Mouse (Mus musculus) forebrain, embryonic 11.5 days (tissue): ENCODE data around the gene Cat. TPM values are rescaled to one million over a fixed set of nuclear protein-coding genes. Genes with fewer than 3 reads are reported as not detected.

Experiments
- ATAC-seq: fragments of 200-750 bp; cut with Nextera tagmentation; replicated peaks from 2 replicates; pipeline ENCODE4 v1.8.0; 2017; ENCODE audit warnings: moderate TSS enrichment; ENCODE audit not compliant: low FRiP score
- DNase-seq: peaks from one replicate; pipeline ENCODE4 v3.0.0-alpha.2; 2017; ENCODE audit warnings: low spot score
- H3K27ac ChIP-seq: fragments of 300-500 bp; sonication (generic); 2 replicates; pipeline ENCODE4 v1.5.1; 2014; ENCODE audit warnings: low read depth, low read length
- H3K27me3 ChIP-seq: fragments of 300-500 bp; sonication (generic); 2 replicates; pipeline ENCODE4 v1.6.1; 2014; ENCODE audit warnings: mild to moderate bottlenecking, low read length, mixed read lengths; ENCODE audit not compliant: control insufficient read depth, insufficient read depth
- H3K36me3 ChIP-seq: fragments of 300-500 bp; sonication (generic); 2 replicates; pipeline ENCODE4 v1.6.1; 2014; ENCODE audit warnings: mild to moderate bottlenecking, low read length, moderate library complexity, mixed read lengths; ENCODE audit not compliant: control insufficient read depth, insufficient read depth
- H3K4me1 ChIP-seq: fragments of 300-500 bp; sonication (generic); replicated peaks from 2 replicates; pipeline ENCODE4 v1.6.1; 2014; ENCODE audit warnings: low read length, mixed read lengths; ENCODE audit not compliant: control insufficient read depth, insufficient read depth
- H3K4me2 ChIP-seq: fragments of 300-500 bp; sonication (generic); 2 replicates; pipeline ENCODE4 v1.6.1; 2014; ENCODE audit warnings: low read depth, mild to moderate bottlenecking, low read length, moderate library complexity, mixed read lengths; ENCODE audit not compliant: severe bottlenecking
- H3K4me3 ChIP-seq: fragments of 300-500 bp; sonication (generic); 2 replicates; pipeline ENCODE4 v1.5.1; 2014; ENCODE audit warnings: low read depth, low read length
- H3K9ac ChIP-seq: fragments of 300-500 bp; sonication (generic); 2 replicates; pipeline ENCODE4 v1.6.1; 2014; ENCODE audit warnings: low read length
- H3K9me3 ChIP-seq: fragments of 300-500 bp; sonication (generic); 2 replicates; pipeline ENCODE4 v1.6.1; 2016; ENCODE audit warnings: low read length, mixed read lengths; ENCODE audit not compliant: control insufficient read depth
- WGBS: fragments of 180-500 bp; shearing (Covaris S2); extraction: QIAGEN DNeasy Blood & Tissue Kit; methylation state at CpG from one replicate; pipeline ENCODE4 v1.1.7; 2014; 5-methylcytosine and 5-hydroxymethylcytosine counted together
- polyA plus RNA-seq: library from polyadenylated mRNA; unstranded; fragments of >200 nt; fragmentation: Nextera tagmentation; extraction: Ambion mirVana; gene quantifications from 2 replicates; pipeline ENCODE4 v1.2.1, GENCODE M21; 2014

The Cat gene
- polyA plus RNA-seq, 1 experiment from 2014 or later: 139 TPM

DNA sequence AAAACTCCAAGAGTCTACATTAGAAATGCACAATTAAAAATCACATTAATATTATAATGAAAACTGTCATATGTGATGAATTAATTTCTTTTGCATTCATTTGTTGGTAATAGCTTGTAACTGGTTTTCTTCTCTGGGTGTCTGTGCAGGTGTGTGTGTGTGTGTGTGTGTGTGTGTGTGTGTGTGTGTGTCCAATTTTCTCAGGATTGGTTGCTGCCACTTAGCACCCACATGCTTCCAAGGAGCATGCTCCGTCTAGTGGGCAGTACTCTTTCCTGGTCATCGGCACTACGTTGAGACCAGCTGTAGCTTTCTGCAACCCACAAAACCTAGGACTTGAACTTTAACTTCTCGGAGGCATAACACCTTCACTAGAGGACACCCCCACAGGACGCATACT, 27.9 kb downstream of the Cat start:
- WGBS: 92% methylated on average over 5 of the region's 5 CpGs
- DNase-seq: no peak
- Histone ChIP-seq H3K9ac (no peak overlapping the region), H3K4me1 (no peaks in the 10 kb centered on the region), H3K36me3 (no peaks in the 10 kb centered on the region; the same call in 1 of the 2 replicates), H3K9me3 (no peaks in the 10 kb centered on the region), H3K4me3 (no peak overlapping the region), H3K4me2 (no peak overlapping the region), H3K27ac (no peak overlapping the region), H3K27me3 (no peaks in the 10 kb centered on the region)
- ATAC-seq: no peak

DNA sequence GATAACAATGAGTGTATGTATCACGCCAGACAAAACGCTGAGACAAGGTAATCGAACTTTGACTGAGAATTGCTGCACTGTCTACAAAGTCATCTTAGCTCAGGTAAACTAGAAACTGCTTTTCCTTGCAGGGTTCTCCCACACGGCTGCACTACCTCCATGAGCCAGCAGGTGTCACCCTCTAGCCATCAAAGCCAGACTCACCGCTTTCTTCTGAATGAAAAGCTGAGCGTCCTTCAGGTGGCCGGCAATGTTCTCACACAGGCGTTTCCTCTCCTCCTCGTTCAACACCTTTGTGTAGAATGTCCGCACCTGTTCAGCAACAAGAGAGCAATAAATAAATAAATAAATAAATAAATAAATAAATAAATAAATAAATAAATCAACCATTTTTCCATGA, 28.3 kb downstream of the Cat start:
- Histone ChIP-seq H3K36me3 (no peaks in the 10 kb centered on the region; the same call in 1 of the 2 replicates), H3K27ac (no peak overlapping the region), H3K4me1 (no peaks in the 10 kb centered on the region), H3K27me3 (no peaks in the 10 kb centered on the region), H3K4me2 (no peak overlapping the region), H3K4me3 (no peak overlapping the region), H3K9me3 (no peaks in the 10 kb centered on the region), H3K9ac (no peak overlapping the region)
- 24% methylated on average over 10 of the region's 10 CpGs for WGBS
- 0 out of 2 replicates have a peak, but pooled peaks have one; percentile 69 for ATAC-seq
- peak; percentile 90 for DNase-seq

DNA sequence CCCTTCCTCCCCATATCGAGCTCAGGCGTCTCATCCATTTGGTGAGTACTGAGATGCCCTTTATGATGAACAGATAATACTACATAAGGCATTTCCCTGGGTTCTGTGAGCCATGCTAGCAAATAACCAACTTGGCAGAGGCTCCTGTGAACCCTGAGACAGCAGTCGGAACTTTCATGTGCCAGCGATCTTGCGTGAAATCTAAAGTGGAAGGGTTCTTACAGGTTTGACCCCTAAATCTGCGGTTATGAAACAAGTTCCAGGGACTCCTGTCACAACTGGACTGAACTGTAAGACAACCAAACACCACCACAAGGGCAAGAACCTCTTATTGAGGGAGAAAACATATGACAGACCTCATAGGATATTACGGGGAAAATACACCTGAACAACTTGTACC, 29.2 kb downstream of the Cat start:
- Histone ChIP-seq H3K9me3 (no peaks in the 10 kb centered on the region), H3K36me3 (no peaks in the 10 kb centered on the region; the same call in 1 of the 2 replicates), H3K4me1 (no peaks in the 10 kb centered on the region), H3K4me3 (no peak overlapping the region), H3K27me3 (no peaks in the 10 kb centered on the region), H3K9ac (no peak overlapping the region), H3K4me2 (no peak overlapping the region), H3K27ac (no peak overlapping the region)
- WGBS: 93% methylated on average over 7 of the region's 7 CpGs
- DNase-seq: no peak
- no peak for ATAC-seq

DNA sequence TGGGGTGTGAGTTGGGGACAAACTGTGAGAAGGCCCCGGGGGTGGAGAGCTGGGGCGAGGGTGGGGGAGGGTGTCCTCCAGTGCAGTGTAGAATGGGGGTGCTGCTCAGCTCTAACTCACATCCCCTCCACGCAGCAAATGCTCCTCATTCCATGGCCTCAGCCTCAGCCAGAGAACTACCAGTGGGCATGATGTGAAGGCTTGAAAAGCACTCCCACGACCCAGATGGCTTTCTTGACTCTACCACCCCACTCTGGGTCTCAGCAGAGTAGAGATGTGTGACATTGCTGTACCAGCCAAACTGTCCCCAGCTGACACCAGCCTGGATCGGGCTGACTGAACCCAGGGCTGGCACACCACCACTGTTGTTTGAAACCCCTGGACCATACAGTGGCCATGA, 32.4 kb downstream of the Cat start:
- 90% methylated on average over 5 of the region's 5 CpGs for WGBS
- H3K36me3 ChIP-seq: no peaks in the 10 kb centered on the region; the same call in 1 of the 2 replicates
- no peak overlapping the region for H3K4me3 ChIP-seq
- H3K4me1 ChIP-seq: no peaks in the 10 kb centered on the region
- H3K27me3 ChIP-seq: no peaks in the 10 kb centered on the region
- no peak overlapping the region for H3K9ac ChIP-seq
- no peak overlapping the region for H3K27ac ChIP-seq
- DNase-seq (no peak), ATAC-seq (no peak)
- no peak overlapping the region for H3K4me2 ChIP-seq
- no peaks in the 10 kb centered on the region for H3K9me3 ChIP-seq

DNA sequence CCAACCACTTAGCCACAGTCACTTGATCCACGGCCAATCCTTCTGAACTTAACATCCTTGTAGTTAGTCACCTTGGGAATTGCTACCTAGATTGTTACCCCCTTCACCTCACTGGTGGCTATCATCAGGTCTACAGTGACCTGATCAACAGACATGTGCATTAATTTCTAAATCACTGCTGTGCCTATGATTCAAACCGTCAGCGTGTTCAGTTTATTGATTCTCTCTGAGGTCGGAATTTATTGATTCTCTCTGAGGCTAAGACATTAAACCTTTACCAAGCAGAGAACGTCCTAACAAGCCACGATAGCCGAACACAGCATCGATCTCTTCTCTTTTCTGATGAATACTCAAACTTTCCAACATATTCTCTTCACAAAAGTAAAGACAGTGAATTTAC, 34.7 kb downstream of the Cat start:
- no peak for ATAC-seq

DNA sequence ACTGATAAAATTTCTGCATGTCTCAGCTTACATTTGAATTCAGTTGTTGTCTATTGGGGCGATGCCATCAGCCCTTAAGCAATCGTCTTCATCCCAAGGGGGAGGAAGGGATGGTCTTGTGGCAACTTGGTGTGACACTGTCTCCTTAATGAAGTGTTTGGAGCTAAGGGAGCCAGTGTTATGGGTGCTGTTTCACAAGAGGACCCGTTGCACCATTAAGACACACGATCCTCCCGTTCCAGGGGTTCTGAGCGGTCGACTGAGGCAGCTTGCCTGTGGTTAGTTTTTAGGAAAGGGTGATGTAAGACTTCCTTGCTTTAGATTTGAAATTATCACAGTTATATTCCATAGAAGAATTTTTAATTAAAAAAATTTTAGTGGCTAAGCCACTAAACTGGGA, 35.1 kb downstream of the Cat start:
- DNase-seq (no peak), ATAC-seq (no peak)
- no peak overlapping the region for H3K27ac ChIP-seq
- WGBS: 85% methylated on average over 7 of the region's 7 CpGs
- no peaks in the 10 kb centered on the region for H3K27me3 ChIP-seq
- no peaks in the 10 kb centered on the region for H3K4me1 ChIP-seq
- H3K4me2 ChIP-seq: no peak overlapping the region
- H3K4me3 ChIP-seq: no peak overlapping the region
- H3K9ac ChIP-seq: no peak overlapping the region
- H3K36me3 ChIP-seq: no peaks in the 10 kb centered on the region
- H3K9me3 ChIP-seq: no peaks in the 10 kb centered on the region

More for the DNA sequence above, 34.7 kb downstream of the Cat start:
- WGBS: 95% methylated on average over 8 of the region's 8 CpGs
- Histone ChIP-seq H3K9me3 (no peaks in the 10 kb centered on the region), H3K9ac (no peak overlapping the region), H3K27me3 (no peaks in the 10 kb centered on the region), H3K27ac (no peak overlapping the region), H3K4me3 (no peak overlapping the region), H3K36me3 (no peaks in the 10 kb centered on the region), H3K4me2 (no peak overlapping the region), H3K4me1 (no peaks in the 10 kb centered on the region)
- no peak for DNase-seq

DNA sequence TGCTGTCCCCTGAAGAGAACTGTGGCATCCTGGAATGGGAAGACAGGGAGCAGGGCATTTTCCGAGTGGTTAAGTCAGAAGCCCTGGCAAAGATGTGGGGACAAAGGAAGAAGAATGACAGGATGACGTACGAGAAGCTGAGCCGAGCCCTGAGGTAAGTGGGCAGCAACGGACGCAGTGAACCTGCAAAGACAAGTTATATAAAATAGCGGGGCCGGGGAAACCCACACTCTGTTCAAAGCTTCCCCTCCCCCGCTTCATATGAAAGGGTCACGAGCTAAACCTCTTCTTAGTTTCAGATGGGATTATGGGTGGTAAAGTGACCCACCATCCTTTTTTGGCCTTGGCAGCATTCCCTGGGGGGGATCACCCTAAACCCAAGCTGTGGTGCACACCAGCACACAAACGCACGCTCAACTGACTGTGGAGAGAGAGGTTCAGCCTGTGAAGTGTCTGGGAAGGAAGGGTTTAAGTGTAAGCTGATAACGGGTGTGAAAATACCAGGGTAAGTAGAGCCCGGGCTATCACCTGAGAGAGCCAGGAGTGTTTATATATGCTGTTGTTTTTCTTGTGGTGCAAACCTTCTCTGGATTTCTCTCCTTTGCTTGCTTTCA, 35.9 kb downstream of the Cat start:
- Histone ChIP-seq H3K4me2 (no peak overlapping the region), H3K4me1 (no peaks in the 10 kb centered on the region), H3K4me3 (no peak overlapping the region), H3K9ac (no peak overlapping the region), H3K27me3 (no peaks in the 10 kb centered on the region), H3K36me3 (no peaks in the 10 kb centered on the region), H3K9me3 (no peaks in the 10 kb centered on the region), H3K27ac (no peak overlapping the region)
- WGBS: 75% methylated on average over 14 of the region's 14 CpGs
- ATAC-seq (no peak), DNase-seq (no peak)

DNA sequence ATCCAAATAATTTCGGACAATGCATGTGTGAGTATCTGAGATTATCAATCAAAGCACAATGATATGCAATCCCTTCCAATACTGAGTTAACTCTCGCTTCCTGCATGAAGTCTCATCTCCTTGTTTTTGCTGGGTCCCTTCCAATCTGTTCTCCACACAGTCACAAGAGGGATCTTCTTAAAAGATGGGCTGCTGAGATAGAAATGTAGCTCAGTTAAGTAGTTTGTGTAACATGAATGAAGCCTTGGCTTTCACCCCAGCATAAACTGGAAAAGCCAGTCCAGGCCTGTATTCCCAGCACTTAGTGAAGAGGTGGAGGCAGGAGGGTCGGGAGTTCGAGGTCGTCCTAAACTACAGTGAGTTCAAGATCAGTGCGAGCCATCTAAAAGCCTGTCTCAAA, 38.6 kb downstream of the Cat start:
- DNase-seq (no peak), ATAC-seq (no peak)
- Histone ChIP-seq H3K27ac (no peak overlapping the region), H3K4me3 (no peak overlapping the region), H3K9ac (no peak overlapping the region), H3K4me1 (no peaks in the 10 kb centered on the region), H3K9me3 (no peaks in the 10 kb centered on the region), H3K27me3 (no peaks in the 10 kb centered on the region), H3K4me2 (no peak overlapping the region), H3K36me3 (no peaks in the 10 kb centered on the region)
- 88% methylated on average over 6 of the region's 6 CpGs for WGBS

DNA sequence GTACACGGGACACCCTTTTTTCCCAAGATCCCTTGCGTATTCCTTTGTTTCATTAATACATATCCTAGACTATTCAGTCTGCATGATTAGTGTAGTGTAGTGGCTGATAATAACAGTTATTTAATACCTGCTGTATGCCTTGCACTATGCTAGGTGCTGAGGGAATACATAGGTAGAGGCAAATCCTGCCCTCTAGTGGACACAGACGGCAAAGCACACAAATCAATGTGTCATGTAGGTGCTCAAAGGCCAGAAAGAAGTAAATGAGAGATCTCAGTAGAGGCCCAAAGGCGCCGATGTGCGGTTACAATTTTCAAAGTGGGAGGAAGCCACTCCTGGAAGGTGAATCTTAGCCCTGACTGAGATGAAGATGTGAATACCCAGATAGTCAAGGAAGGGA, 39.2 kb downstream of the Cat start:
- no peaks in the 10 kb centered on the region for H3K4me1 ChIP-seq
- no peak overlapping the region for H3K27ac ChIP-seq
- no peak overlapping the region for H3K4me2 ChIP-seq
- no peaks in the 10 kb centered on the region for H3K27me3 ChIP-seq
- peak; percentile 65 for DNase-seq
- 62% methylated on average over 6 of the region's 6 CpGs for WGBS
- no peak overlapping the region for H3K9ac ChIP-seq
- no peak overlapping the region for H3K4me3 ChIP-seq
- no peaks in the 10 kb centered on the region for H3K9me3 ChIP-seq
- ATAC-seq: no peak; the same call in 1 of the 2 replicates
- H3K36me3 ChIP-seq: no peaks in the 10 kb centered on the region
